Mouse (Mus musculus) liver, embryonic 15.5 days (tissue): Measurements from ENCODE around the gene Gli2. TPM values are rescaled to one million over a fixed set of nuclear protein-coding genes. Genes with fewer than 3 reads are reported as not detected.

ENCODE experiments used
- ATAC-seq: fragments of 200-750 bp; cut with Nextera tagmentation; 2 replicates; pipeline ENCODE4 v1.8.0; 2017; ENCODE audit warnings: moderate number of reproducible peaks, mild to moderate bottlenecking, moderate library complexity; ENCODE audit not compliant: insufficient read depth
- H3K27ac ChIP-seq: fragments of 300-500 bp; sonication (generic); replicated peaks from 2 replicates; pipeline ENCODE4 v1.5.1; 2015; ENCODE audit warnings: mild to moderate bottlenecking, inconsistent platforms
- H3K27me3 ChIP-seq: fragments of 300-500 bp; sonication (generic); 2 replicates; pipeline ENCODE4 v1.6.1; 2015; ENCODE audit warnings: mild to moderate bottlenecking, inconsistent platforms
- H3K36me3 ChIP-seq: fragments of 300-500 bp; sonication (generic); replicated peaks from 2 replicates; pipeline ENCODE4 v1.6.1; 2015; ENCODE audit warnings: moderate library complexity, mild to moderate bottlenecking, inconsistent platforms
- H3K4me1 ChIP-seq: fragments of 300-500 bp; sonication (generic); replicated peaks from 2 replicates; pipeline ENCODE4 v1.6.1; 2015; ENCODE audit warnings: inconsistent platforms
- H3K4me2 ChIP-seq: fragments of 300-500 bp; sonication (generic); 2 replicates; pipeline ENCODE4 v1.6.1; 2015; ENCODE audit warnings: moderate library complexity, mild to moderate bottlenecking, inconsistent platforms
- H3K4me3 ChIP-seq: fragments of 300-500 bp; sonication (generic); replicated peaks from 2 replicates; pipeline ENCODE4 v1.5.1; 2015; ENCODE audit warnings: mild to moderate bottlenecking, inconsistent platforms
- H3K9ac ChIP-seq: fragments of 300-500 bp; sonication (generic); 2 replicates; pipeline ENCODE4 v1.6.1; 2015; ENCODE audit warnings: moderate library complexity, mild to moderate bottlenecking, inconsistent platforms
- H3K9me3 ChIP-seq: fragments of 300-500 bp; sonication (generic); replicated peaks from 2 replicates; pipeline ENCODE4 v1.6.1; 2016; ENCODE audit warnings: inconsistent platforms
- WGBS: fragments of 180-500 bp; shearing (Covaris S2); methylation state at CpG from one replicate; pipeline ENCODE4 v1.1.7; 2015; ENCODE audit warnings: mixed read lengths; ENCODE audit not compliant: insufficient replicate concordance; 5-methylcytosine and 5-hydroxymethylcytosine counted together
- polyA plus RNA-seq: library from polyadenylated mRNA; unstranded; fragments of >200 nt; fragmentation: Nextera tagmentation; extraction: Ambion mirVana; gene quantifications from 2 replicates; pipeline ENCODE4 v1.2.1, GENCODE M21; 2015

Gene Gli2
- polyA plus RNA-seq, 1 experiment from 2014 or later, result 0.35 TPM

GRCm38 (mm10) chr1:118910693-118911426, 142.6 kb downstream of the Gli2 start:
- WGBS, result 57% methylated on average over 13 of the region's 13 CpGs

DNA sequence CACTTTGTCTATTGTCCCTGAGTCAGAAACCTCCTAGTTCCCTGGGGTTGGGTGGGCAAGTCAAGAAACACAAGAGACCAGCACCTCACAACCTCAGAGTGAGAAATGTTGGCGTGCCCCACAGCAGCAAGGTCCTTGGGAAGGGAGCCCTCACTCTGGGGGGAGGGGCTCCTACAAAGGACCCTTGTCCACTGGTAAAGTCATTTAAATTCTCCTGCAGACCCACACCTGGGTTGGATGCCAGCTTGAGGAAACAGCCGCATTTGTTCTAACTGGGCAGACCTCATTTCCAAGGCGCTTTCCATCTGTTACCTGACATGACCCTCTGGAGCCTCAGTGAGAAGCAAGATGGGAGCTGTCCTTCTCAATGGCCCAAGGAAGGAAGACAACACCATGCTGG, 144.4 kb downstream of the Gli2 start:
- 66% methylated on average over 3 of the region's 3 CpGs for WGBS
- no peak overlapping the region for H3K4me3 ChIP-seq
- H3K36me3 ChIP-seq, result no peaks in the 10 kb centered on the region
- no peak for ATAC-seq
- no peak overlapping the region for H3K27ac ChIP-seq
- H3K9ac ChIP-seq, result no peak overlapping the region
- no peak overlapping the region for H3K4me2 ChIP-seq
- H3K27me3 ChIP-seq, result no peaks in the 10 kb centered on the region
- no peaks in the 10 kb centered on the region for H3K9me3 ChIP-seq
- H3K4me1 ChIP-seq, result no peaks in the 10 kb centered on the region

More at GRCm38 (mm10) chr1:118910693-118911426, 142.6 kb downstream of the Gli2 start:
- H3K4me1 ChIP-seq, result no peaks in the 10 kb centered on the region
- no peaks in the 10 kb centered on the region for H3K9me3 ChIP-seq
- no peaks in the 10 kb centered on the region for H3K27me3 ChIP-seq
- ATAC-seq, result no peak
- no peak overlapping the region for H3K27ac ChIP-seq
- no peaks in the 10 kb centered on the region for H3K36me3 ChIP-seq
- no peak overlapping the region for H3K9ac ChIP-seq
- H3K4me2 ChIP-seq, result no peak overlapping the region
- no peak overlapping the region for H3K4me3 ChIP-seq

- Histone ChIP-seq H3K27me3 (no peaks in the 10 kb centered on the region), H3K9ac (no peak overlapping the region), H3K4me2 (no peak overlapping the region), H3K4me1 (no peaks in the 10 kb centered on the region), H3K4me3 (no peak overlapping the region), H3K9me3 (no peaks in the 10 kb centered on the region), H3K27ac (no peak overlapping the region), H3K36me3 (no peaks in the 10 kb centered on the region)
- no peak for ATAC-seq
- WGBS, result 66% methylated on average over 9 of the region's 9 CpGs
Measured at GRCm38 (mm10) chr1:118907574-118907973, 145.8 kb downstream of the Gli2 start.

GRCm38 (mm10) chr1:118905319-118905718, 148.1 kb downstream of the Gli2 start:
- Histone ChIP-seq H3K4me3 (no peak overlapping the region), H3K4me2 (no peak overlapping the region), H3K4me1 (no peaks in the 10 kb centered on the region), H3K27ac (no peak overlapping the region), H3K27me3 (no peaks in the 10 kb centered on the region), H3K9me3 (no peaks in the 10 kb centered on the region), H3K36me3 (no peaks in the 10 kb centered on the region), H3K9ac (no peak overlapping the region)
- no peak for ATAC-seq
- WGBS, result 75% methylated on average over 5 of the region's 5 CpGs

DNA sequence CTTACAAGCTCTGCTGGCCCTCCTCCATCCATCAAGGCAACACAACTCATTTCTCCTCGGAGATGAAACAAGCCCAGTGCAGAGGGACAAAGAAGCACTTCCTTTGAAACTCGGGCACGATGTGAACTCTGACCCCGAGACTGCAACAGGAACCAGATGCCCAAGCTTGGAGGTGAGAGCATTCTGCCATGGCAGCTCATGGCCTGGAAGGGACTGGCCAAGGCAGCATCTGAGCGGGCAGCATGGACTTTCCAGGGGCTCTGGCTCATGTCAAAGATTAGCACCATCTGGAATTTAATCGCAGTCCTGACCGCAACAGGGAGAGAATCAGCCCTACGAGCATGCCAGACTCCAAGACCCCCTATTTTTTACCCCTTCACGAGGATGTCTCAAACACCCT, 148.5 kb downstream of the Gli2 start:
- WGBS, result 52% methylated on average over 9 of the region's 9 CpGs
- Histone ChIP-seq H3K9ac (no peak overlapping the region), H3K4me1 (no peaks in the 10 kb centered on the region), H3K4me3 (no peak overlapping the region), H3K9me3 (no peaks in the 10 kb centered on the region), H3K4me2 (no peak overlapping the region), H3K36me3 (no peaks in the 10 kb centered on the region), H3K27me3 (no peaks in the 10 kb centered on the region), H3K27ac (no peak overlapping the region)
- ATAC-seq, result no peak

DNA sequence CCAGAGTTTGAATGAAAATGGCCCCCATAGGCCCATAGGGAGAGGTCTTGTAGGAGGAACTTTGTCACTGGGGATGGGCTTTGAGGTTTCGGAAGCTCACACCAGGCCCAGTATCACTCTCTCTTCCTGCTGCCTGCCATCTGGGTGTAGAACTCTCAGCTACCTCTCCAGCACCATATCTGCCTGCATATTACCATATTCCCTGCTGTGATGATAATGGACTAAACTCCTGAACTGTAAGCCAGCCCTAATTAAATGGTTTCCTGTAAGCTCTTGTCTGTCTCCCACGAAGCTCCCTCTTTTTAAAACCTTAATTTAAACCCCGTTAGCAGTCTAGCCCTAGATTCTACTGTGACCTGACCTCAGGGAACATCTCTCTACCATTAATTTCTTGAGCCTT, 149.0 kb downstream of the Gli2 start:
- Histone ChIP-seq H3K27me3 (no peaks in the 10 kb centered on the region), H3K9ac (no peak overlapping the region), H3K4me3 (no peak overlapping the region), H3K9me3 (no peaks in the 10 kb centered on the region), H3K36me3 (no peaks in the 10 kb centered on the region), H3K27ac (no peak overlapping the region), H3K4me1 (no peaks in the 10 kb centered on the region), H3K4me2 (no peak overlapping the region)
- 59% methylated on average over 3 of the region's 3 CpGs for WGBS
- no peak for ATAC-seq

GRCm38 (mm10) chr1:118903742-118904141, 149.7 kb downstream of the Gli2 start:
- ATAC-seq, result no peak
- no peak overlapping the region for H3K4me2 ChIP-seq
- H3K36me3 ChIP-seq, result no peaks in the 10 kb centered on the region
- H3K4me1 ChIP-seq, result no peaks in the 10 kb centered on the region
- no peaks in the 10 kb centered on the region for H3K9me3 ChIP-seq
- no peak overlapping the region for H3K4me3 ChIP-seq
- H3K27me3 ChIP-seq, result no peaks in the 10 kb centered on the region
- H3K9ac ChIP-seq, result no peak overlapping the region
- H3K27ac ChIP-seq, result no peak overlapping the region
- WGBS, result 54% methylated on average over 3 of the region's 3 CpGs

DNA sequence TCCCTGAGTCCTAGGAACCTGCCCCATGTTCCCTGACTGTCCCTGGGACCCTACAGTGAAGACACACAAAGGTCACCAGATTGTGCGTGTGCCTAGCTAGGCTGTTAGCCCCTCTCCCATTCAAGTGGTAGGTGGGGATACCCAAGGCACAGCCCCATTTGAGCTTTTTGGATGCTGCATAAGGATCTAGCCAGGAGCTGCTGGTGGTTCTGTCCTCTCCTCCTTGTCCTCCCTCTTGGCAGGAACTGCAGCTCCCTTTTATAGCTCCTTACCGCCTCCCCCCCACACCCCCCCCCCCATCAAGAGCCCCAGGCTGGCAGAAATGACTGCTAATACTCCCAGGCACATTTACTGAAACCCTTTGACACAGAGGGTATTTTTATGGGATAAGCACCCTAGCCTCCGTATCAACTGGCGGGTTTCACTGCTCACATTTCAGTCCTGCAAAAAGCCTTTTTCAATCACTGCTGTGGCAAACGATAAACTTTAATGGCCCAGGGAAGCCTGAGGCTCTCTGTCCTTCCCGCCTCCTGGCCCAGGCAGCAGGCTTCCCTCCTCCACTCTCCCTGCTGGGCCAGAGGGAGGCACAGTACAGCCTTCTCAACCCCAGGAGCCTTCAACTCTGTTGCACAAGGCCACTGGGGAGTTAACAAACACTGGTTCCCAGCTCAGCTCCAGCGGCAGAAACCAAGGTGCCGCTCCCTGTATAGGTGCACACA, 151.4 kb downstream of the Gli2 start:
- WGBS, result 55% methylated on average over 8 of the region's 8 CpGs
- no peaks in the 10 kb centered on the region for H3K36me3 ChIP-seq
- no peak overlapping the region for H3K27ac ChIP-seq
- H3K4me1 ChIP-seq, result no peaks in the 10 kb centered on the region
- no peaks in the 10 kb centered on the region for H3K27me3 ChIP-seq
- H3K9me3 ChIP-seq, result no peaks in the 10 kb centered on the region
- no peak for ATAC-seq
- H3K4me3 ChIP-seq, result no peak overlapping the region
- no peak overlapping the region for H3K9ac ChIP-seq
- no peak overlapping the region for H3K4me2 ChIP-seq

- no peak overlapping the region for H3K4me3 ChIP-seq
- H3K4me2 ChIP-seq, result no peak overlapping the region
- no peaks in the 10 kb centered on the region for H3K4me1 ChIP-seq
- no peaks in the 10 kb centered on the region for H3K36me3 ChIP-seq
- no peak overlapping the region for H3K9ac ChIP-seq
- ATAC-seq, result no peak
- H3K27ac ChIP-seq, result no peak overlapping the region
- 46% methylated on average over 3 of the region's 3 CpGs for WGBS
- no peaks in the 10 kb centered on the region for H3K27me3 ChIP-seq
- H3K9me3 ChIP-seq, result no peaks in the 10 kb centered on the region
Measured at GRCm38 (mm10) chr1:118898351-118898750, 155.1 kb downstream of the Gli2 start.

- ATAC-seq, result no peak
- Histone ChIP-seq H3K27ac (no peak overlapping the region), H3K4me2 (no peak overlapping the region), H3K4me3 (no peak overlapping the region), H3K36me3 (no peaks in the 10 kb centered on the region), H3K9me3 (no peaks in the 10 kb centered on the region), H3K9ac (no peak overlapping the region), H3K4me1 (no peaks in the 10 kb centered on the region), H3K27me3 (no peaks in the 10 kb centered on the region; the same call in 1 of the 2 replicates)
- 62% methylated on average over 9 of the region's 9 CpGs for WGBS
Measured at GRCm38 (mm10) chr1:118895026-118895762, 158.2 kb downstream of the Gli2 start.

GRCm38 (mm10) chr1:118891395-118891794, 162.0 kb downstream of the Gli2 start:
- no peak for ATAC-seq
- Histone ChIP-seq H3K27me3 (no peaks in the 10 kb centered on the region; the same call in 1 of the 2 replicates), H3K9me3 (no peaks in the 10 kb centered on the region), H3K36me3 (no peaks in the 10 kb centered on the region), H3K9ac (no peak overlapping the region), H3K4me3 (no peak overlapping the region), H3K4me2 (no peak overlapping the region), H3K27ac (no peak overlapping the region), H3K4me1 (no peaks in the 10 kb centered on the region)
- WGBS, result 64% methylated on average over 5 of the region's 5 CpGs
